Mouse (Mus musculus) stomach, postnatal 0 days (tissue): ENCODE results near the gene Lif.

ENCODE experiments used
- CTCF ChIP-seq: IDR thresholded peaks from 2 replicates; pipeline ENCODE4 v1.5.1; 2016; ENCODE audit warnings: antibody characterized with exemption, low read depth, mild to moderate bottlenecking, moderate library complexity
- EP300 ChIP-seq: optimal IDR thresholded peaks from 2 replicates; pipeline ENCODE3; 2016; ENCODE audit warnings: antibody characterized with exemption

DNA sequence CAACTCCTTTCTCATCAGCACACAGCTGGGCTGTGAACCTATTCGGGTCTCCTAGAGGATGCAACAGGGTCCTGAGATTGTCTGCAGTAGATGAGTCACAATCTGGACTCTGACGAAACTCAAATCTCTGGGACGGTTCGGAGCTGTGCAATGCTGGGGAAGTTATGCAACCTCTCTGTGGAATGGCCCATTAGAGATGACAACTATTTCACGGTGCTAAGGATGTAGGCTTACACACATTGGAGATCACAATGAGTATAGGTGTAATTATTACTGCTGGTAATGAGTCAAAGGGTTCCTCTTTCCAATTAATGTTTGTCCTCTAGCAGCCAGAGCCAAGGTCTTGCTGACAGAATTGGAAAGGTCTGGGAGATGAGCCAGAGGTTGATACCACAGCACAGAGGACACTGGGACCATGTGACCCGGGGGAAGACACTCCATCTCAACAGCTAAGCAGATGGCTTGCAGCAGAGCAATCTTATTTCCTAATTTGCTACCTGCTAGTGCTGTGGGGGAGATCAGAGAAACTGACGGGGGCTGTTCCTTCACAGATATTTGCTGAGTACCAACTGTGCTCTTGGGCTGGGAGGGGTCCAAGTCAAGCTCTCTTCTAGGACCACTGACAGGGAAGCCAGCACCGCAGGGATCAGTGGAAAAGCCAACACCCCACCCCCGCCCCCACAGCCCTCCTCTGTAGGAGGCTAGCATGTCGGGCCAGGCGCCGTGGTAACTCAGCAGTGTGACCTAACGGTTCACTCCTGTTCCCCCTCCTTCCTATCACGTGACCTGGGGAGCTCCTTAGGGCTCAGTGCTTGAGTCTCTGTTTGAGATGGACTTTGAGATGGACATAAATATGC is 37.4 kb downstream of the Lif start:
- TF ChIP-seq CTCF (no peak), EP300 (no peak)
